Mouse (Mus musculus): ENCODE measurements around the gene Yy1. TPM values are rescaled to one million over a fixed set of nuclear protein-coding genes. Genes with fewer than 3 reads are reported as not detected.
A peak's percentile ranks its signal among the peaks of the same experiment; 100 is the strongest.

Yy1 gene
- polyA plus RNA-seq, 1 experiment from 2014 or later, result 19.5 TPM

DNA sequence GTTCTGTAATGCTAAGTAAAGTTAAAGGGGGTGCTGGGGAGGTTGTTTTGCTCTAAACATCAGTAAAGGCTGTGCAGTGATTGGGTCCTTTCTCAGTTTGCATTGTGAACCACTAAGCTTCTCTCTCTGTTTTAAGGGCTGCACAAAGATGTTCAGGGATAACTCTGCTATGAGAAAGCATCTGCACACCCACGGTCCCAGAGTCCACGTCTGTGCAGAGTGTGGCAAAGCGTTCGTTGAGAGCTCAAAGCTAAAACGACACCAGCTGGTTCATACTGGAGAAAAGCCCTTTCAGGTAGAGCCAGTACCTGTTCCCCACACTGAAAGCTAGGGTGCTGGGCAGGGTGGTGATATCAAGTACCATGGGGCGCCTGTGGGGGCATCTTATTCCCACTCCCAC lies 21.7 kb downstream of the Yy1 start:
- DNase-seq (ENCODE audit: low spot score, missing footprints) (no peak), ATAC-seq (ENCODE audit: low FRiP score) (no peak)
- Histone ChIP-seq H3K4me2 (no peak overlapping the region), H3K9ac (ENCODE audit: low read length) (no peak overlapping the region), H3K27me3 (ENCODE audit: control insufficient read depth, insufficient read depth, low read length) (no peaks in the 10 kb centered on the region), H3K36me3 (ENCODE audit: control insufficient read depth, insufficient read depth, low read length) (peaks cover 11% of the 10 kb centered on the region; the same call in 1 of the 2 replicates), H3K27ac (ENCODE audit: low read depth, low read length) (no peak overlapping the region), H3K9me3 (ENCODE audit: control insufficient read depth, low read length) (no peaks in the 10 kb centered on the region), H3K4me3 (ENCODE audit: low read depth, low read length) (no peak overlapping the region), H3K4me1 (ENCODE audit: control insufficient read depth, insufficient read depth, low read length) (no peaks in the 10 kb centered on the region)
- WGBS, result 93% methylated on average over 6 of the region's 6 CpGs

DNA sequence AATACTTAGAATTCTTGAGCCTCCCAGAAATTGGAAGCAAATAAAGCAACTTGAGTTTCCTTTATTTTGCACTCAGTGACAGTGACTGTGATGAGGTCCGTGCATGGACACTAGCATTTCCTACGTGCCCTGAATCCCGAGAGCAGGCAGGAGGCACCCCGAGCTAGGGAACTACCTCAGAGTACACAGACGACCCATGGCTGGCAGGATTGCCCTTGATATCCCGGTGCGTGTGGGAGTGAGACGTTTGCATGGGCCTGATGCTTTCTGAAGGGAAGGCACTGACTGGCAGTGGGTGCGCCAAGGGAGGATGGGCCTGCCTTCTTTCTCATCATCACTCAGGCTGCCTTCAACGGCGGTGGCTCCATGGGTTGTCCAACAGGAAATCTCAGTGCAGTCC lies 23.8 kb downstream of the Yy1 start:
- H3K9ac ChIP-seq (ENCODE audit: low read length), result no peak overlapping the region
- no peak overlapping the region for H3K4me3 ChIP-seq (ENCODE audit: low read depth, low read length)
- H3K4me1 ChIP-seq (ENCODE audit: control insufficient read depth, insufficient read depth, low read length), result no peaks in the 10 kb centered on the region
- no peak for ATAC-seq (ENCODE audit: low FRiP score)
- H3K9me3 ChIP-seq (ENCODE audit: control insufficient read depth, low read length), result no peaks in the 10 kb centered on the region
- H3K4me2 ChIP-seq, result no peak overlapping the region
- H3K36me3 ChIP-seq (ENCODE audit: control insufficient read depth, insufficient read depth, low read length), result peaks cover 9% of the 10 kb centered on the region; the same call in 1 of the 2 replicates
- no peak overlapping the region for H3K27ac ChIP-seq (ENCODE audit: low read depth, low read length)
- H3K27me3 ChIP-seq (ENCODE audit: control insufficient read depth, insufficient read depth, low read length), result no peaks in the 10 kb centered on the region
- no peak for DNase-seq (ENCODE audit: low spot score, missing footprints)
- WGBS, result 86% methylated on average over 11 of the region's 11 CpGs

DNA sequence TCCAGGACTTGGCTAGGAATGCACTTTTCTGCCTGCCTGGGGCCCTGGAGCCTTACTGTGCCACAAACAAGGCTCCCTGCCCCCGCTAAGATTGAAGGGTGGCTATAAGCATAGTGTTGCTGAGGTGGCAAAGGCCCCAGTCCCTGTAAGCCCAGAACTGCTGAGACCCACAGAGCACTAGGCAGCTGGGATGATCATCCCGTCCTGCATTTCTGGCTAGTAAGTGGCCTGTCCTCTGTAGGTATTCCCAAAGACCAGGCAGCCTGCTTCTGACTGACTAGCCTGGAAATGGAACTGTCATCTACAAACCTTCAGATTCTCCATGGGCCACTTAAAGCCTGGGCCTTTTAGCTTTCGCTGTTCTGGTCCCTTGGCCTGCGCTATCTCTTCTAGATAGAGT lies 27.7 kb downstream of the Yy1 start:
- WGBS, result 84% methylated on average over 4 of the region's 4 CpGs
- DNase-seq (ENCODE audit: low spot score, missing footprints), result no peak
- no peaks in the 10 kb centered on the region for H3K4me1 ChIP-seq (ENCODE audit: control insufficient read depth, insufficient read depth, low read length)
- H3K27ac ChIP-seq (ENCODE audit: low read depth, low read length), result no peak overlapping the region
- H3K4me2 ChIP-seq, result no peak overlapping the region
- H3K4me3 ChIP-seq (ENCODE audit: low read depth, low read length), result no peak overlapping the region
- peaks cover 4% of the 10 kb centered on the region; the same call in 1 of the 2 replicates for H3K36me3 ChIP-seq (ENCODE audit: control insufficient read depth, insufficient read depth, low read length)
- H3K9me3 ChIP-seq (ENCODE audit: control insufficient read depth, low read length), result no peaks in the 10 kb centered on the region
- H3K27me3 ChIP-seq (ENCODE audit: control insufficient read depth, insufficient read depth, low read length), result no peaks in the 10 kb centered on the region
- no peak overlapping the region for H3K9ac ChIP-seq (ENCODE audit: low read length)
- no peak for ATAC-seq (ENCODE audit: low FRiP score)

DNA sequence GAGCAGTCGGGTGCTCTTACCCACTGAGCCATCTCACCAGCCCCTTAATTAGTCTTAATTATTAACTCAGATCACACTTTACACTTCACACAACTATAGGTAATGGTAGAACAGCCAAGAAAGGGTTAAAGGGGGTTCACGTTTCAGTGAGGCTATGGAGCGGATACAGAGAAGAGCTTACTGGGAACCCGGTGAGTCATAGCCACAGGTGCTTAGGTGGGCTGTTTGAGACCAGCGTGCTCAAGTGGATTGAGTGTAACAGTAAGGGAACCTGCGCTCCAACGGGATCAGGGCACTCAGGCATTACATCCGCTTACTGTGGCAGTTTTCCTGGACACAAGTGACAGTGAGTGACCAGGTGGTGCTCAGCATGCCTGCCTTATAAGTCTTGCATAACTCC lies 30.3 kb downstream of the Yy1 start:
- no peak overlapping the region for H3K4me2 ChIP-seq
- H3K36me3 ChIP-seq (ENCODE audit: control insufficient read depth, insufficient read depth, low read length), result no peaks in the 10 kb centered on the region
- ATAC-seq (ENCODE audit: low FRiP score) (no peak), DNase-seq (ENCODE audit: low spot score, missing footprints) (no peak)
- no peaks in the 10 kb centered on the region for H3K4me1 ChIP-seq (ENCODE audit: control insufficient read depth, insufficient read depth, low read length)
- H3K9me3 ChIP-seq (ENCODE audit: control insufficient read depth, low read length), result no peaks in the 10 kb centered on the region
- H3K27ac ChIP-seq (ENCODE audit: low read depth, low read length), result no peak overlapping the region
- WGBS, result 82% methylated on average over 8 of the region's 8 CpGs
- no peak overlapping the region for H3K9ac ChIP-seq (ENCODE audit: low read length)
- no peak overlapping the region for H3K4me3 ChIP-seq (ENCODE audit: low read depth, low read length)
- no peaks in the 10 kb centered on the region for H3K27me3 ChIP-seq (ENCODE audit: control insufficient read depth, insufficient read depth, low read length)

DNA sequence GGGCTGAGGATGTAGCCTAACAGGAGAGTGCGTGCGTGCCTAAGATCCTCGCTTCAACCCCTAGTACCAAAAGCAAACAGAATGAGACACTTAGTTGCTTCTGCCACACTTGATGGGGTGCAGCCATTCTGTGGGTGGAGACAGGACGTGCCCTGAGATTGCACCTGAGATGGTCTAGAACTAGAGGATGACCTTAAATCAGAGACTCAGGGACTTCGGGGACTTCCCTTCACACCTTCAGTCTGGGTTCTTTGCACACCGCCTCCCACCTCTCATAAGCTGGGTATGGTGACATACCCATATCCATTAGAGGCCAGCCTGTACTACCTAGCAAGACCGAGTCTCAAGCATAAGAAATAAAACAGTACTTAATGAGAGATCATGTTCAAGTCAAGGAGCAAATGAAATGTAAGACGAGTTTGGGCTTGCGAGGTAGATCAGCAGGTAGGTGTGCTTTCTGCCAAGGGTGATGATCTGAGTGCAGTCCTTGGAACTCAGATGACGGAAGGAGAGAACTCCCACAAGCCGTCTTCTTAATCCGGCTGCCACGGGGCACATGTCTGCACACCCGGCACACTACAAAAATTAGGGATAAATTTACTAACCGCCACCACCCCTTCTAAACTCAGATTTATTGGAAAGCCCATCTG lies 31.6 kb downstream of the Yy1 start:
- Histone ChIP-seq H3K27ac (ENCODE audit: low read depth, low read length) (no peak overlapping the region), H3K9ac (ENCODE audit: low read length) (no peak overlapping the region), H3K36me3 (ENCODE audit: control insufficient read depth, insufficient read depth, low read length) (no peaks in the 10 kb centered on the region), H3K4me1 (ENCODE audit: control insufficient read depth, insufficient read depth, low read length) (no peaks in the 10 kb centered on the region), H3K27me3 (ENCODE audit: control insufficient read depth, insufficient read depth, low read length) (no peaks in the 10 kb centered on the region), H3K9me3 (ENCODE audit: control insufficient read depth, low read length) (no peaks in the 10 kb centered on the region), H3K4me2 (no peak overlapping the region), H3K4me3 (ENCODE audit: low read depth, low read length) (no peak overlapping the region)
- ATAC-seq (ENCODE audit: low FRiP score) (no peak), DNase-seq (ENCODE audit: low spot score, missing footprints) (peak; percentile 39)
- 91% methylated on average over 15 of the region's 15 CpGs for WGBS

DNA sequence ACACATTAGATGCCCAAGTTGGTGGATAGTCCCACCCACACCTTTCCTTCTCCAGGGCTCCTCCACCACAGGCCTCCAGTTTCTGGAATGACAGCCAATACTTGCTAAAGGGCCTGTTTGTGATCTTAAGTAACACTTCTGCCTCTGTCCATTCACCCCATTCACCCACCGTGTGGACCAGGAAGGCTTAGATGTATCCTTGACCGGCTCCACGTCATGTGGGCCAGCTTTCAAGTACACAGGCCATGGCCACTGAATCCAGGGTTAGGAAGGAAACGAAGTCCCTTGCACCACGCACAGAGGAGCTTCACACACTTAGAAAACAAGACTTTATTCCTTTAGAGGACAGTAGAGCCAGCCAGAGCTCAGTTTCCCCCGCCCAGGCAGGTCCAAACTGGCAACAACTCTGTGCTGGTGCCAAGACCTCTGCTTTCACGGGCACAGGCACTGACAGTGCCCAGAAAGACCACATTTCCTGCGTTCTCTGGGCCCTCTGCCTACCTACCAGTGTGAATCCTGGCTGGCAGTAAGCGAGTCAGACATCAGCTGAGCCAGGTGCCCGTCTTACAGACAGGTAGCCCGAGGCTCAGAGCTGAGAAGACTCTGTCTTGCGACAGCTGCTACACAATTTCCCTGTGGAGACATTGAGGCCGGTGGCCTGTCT lies 32.9 kb downstream of the Yy1 start:
- Histone ChIP-seq H3K36me3 (ENCODE audit: control insufficient read depth, insufficient read depth, low read length) (no peaks in the 10 kb centered on the region), H3K9ac (ENCODE audit: low read length) (no peak overlapping the region), H3K4me1 (ENCODE audit: control insufficient read depth, insufficient read depth, low read length) (no peaks in the 10 kb centered on the region), H3K9me3 (ENCODE audit: control insufficient read depth, low read length) (no peaks in the 10 kb centered on the region), H3K27me3 (ENCODE audit: control insufficient read depth, insufficient read depth, low read length) (no peaks in the 10 kb centered on the region), H3K4me3 (ENCODE audit: low read depth, low read length) (no peak overlapping the region), H3K27ac (ENCODE audit: low read depth, low read length) (no peak overlapping the region), H3K4me2 (no peak overlapping the region)
- no peak for ATAC-seq (ENCODE audit: low FRiP score)
- 94% methylated on average over 13 of the region's 13 CpGs for WGBS
- no peak for DNase-seq (ENCODE audit: low spot score, missing footprints)

DNA sequence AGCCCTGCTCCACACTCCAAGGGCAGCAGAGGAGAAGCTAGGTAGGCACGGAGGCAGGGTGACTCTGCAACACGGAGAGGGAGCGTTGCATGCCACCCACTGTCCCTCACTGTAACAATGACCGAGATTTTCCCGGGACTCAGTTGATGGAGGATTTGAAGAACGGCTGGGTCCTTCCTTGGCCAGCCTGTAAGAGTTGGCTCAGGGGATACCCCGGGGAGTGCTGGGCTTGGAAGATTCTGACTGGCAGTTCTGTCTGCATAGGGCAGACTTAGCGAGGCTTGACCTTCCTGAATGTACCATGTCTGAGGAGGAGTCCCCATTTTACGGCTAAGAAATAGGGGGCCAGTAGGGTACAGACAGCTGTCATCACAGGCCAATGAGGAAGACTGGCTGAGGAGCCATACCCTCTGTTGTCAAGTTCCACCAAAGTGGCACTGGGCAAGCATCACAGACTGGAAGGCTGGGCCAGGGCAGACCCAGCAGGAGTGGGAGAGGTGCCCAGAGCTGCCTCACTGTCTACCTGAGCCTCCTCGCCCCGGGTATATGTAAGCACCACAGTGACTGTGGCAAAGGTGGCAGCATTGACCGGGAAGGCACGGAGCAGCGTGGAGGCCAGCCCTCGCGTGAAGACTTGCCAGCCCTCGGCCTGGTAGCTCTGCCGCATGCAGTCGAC lies 33.6 kb downstream of the Yy1 start:
- Histone ChIP-seq H3K4me2 (no peak overlapping the region), H3K36me3 (ENCODE audit: control insufficient read depth, insufficient read depth, low read length) (no peaks in the 10 kb centered on the region), H3K4me3 (ENCODE audit: low read depth, low read length) (no peak overlapping the region), H3K9ac (ENCODE audit: low read length) (no peak overlapping the region), H3K9me3 (ENCODE audit: control insufficient read depth, low read length) (no peaks in the 10 kb centered on the region), H3K27ac (ENCODE audit: low read depth, low read length) (no peak overlapping the region), H3K4me1 (ENCODE audit: control insufficient read depth, insufficient read depth, low read length) (no peaks in the 10 kb centered on the region), H3K27me3 (ENCODE audit: control insufficient read depth, insufficient read depth, low read length) (no peaks in the 10 kb centered on the region)
- ATAC-seq (ENCODE audit: low FRiP score), result no peak
- no peak for DNase-seq (ENCODE audit: low spot score, missing footprints)
- WGBS, result 94% methylated on average over 19 of the region's 19 CpGs

DNA sequence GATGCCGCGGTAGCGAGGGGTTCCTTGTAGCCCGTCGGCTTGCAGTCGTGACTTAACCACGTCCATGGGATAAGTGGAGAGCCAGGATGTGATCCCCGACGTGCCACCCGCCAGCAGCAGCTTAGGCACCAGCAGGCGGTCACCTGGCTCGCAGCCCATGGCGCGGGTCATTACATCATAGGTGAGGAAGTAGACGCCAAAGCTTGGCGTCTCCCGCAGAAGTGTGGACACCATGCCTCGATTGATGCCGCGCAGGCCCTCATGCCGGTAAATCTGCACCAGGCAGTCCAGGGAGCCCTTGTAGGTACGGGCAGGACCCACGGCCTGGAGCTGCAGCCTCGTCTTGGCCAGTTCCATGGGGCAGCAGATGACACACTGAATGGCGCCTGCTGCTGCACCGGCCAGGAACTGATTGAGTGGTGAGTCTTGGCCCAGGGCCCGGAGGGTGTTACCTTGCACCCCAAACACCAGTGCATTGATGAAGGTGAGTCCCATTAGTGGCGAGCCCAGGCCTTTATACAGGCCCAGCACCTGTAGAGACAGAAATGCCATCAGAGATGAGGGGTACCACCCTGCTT lies 34.3 kb downstream of the Yy1 start:
- Histone ChIP-seq H3K4me2 (no peak overlapping the region), H3K27ac (ENCODE audit: low read depth, low read length) (no peak overlapping the region), H3K9me3 (ENCODE audit: control insufficient read depth, low read length) (no peaks in the 10 kb centered on the region), H3K9ac (ENCODE audit: low read length) (no peak overlapping the region), H3K4me1 (ENCODE audit: control insufficient read depth, insufficient read depth, low read length) (no peaks in the 10 kb centered on the region), H3K36me3 (ENCODE audit: control insufficient read depth, insufficient read depth, low read length) (no peaks in the 10 kb centered on the region), H3K4me3 (ENCODE audit: low read depth, low read length) (no peak overlapping the region), H3K27me3 (ENCODE audit: control insufficient read depth, insufficient read depth, low read length) (no peaks in the 10 kb centered on the region)
- WGBS, result 97% methylated on average over 28 of the region's 28 CpGs
- DNase-seq (ENCODE audit: low spot score, missing footprints), result no peak
- no peak for ATAC-seq (ENCODE audit: low FRiP score)

DNA sequence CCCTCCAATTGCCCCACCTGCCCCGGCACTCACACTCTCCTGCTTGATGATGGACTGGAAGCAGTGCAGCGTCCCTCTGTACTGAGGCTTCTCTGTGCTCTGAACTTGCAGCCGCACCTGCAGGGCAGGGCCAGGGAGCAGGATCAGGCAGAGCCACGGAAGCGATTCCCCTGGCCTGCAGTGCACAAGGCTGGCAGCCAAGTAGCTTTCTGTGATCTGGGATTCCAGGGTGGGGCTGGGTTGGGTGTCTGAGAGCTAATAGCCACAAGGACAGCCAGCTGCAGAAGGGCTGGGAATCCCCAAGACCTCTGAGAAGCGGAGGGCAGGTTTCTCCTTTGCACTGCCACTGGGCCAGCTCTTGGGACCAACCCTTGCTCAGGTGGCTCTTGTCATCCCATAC lies 34.9 kb downstream of the Yy1 start:
- no peak overlapping the region for H3K27ac ChIP-seq (ENCODE audit: low read depth, low read length)

More for the DNA sequence above, 34.9 kb downstream of the Yy1 start:
- Histone ChIP-seq H3K36me3 (ENCODE audit: control insufficient read depth, insufficient read depth, low read length) (no peaks in the 10 kb centered on the region), H3K9me3 (ENCODE audit: control insufficient read depth, low read length) (no peaks in the 10 kb centered on the region), H3K4me1 (ENCODE audit: control insufficient read depth, insufficient read depth, low read length) (no peaks in the 10 kb centered on the region), H3K27me3 (ENCODE audit: control insufficient read depth, insufficient read depth, low read length) (no peaks in the 10 kb centered on the region), H3K4me2 (no peak overlapping the region), H3K4me3 (ENCODE audit: low read depth, low read length) (no peak overlapping the region), H3K9ac (ENCODE audit: low read length) (no peak overlapping the region)
- ATAC-seq (ENCODE audit: low FRiP score), result no peak
- WGBS, result 93% methylated on average over 6 of the region's 6 CpGs
- DNase-seq (ENCODE audit: low spot score, missing footprints), result no peak

Measured in midbrain, embryonic 11.5 days (tissue).